ENCODE assay signal across 28 mouse cellular contexts in genomic region chr3:122998511-122998910, GRCm38 (mm10). TPM values are rescaled to one million over a fixed set of nuclear protein-coding genes. Genes with fewer than 3 reads are reported as not detected.
"Had no signal": no experiment of that assay in that cellular context is flagged by ENCODE, and none has a peak within 500 bp of the region (broad histone marks: within the 10 kb centered on the region; RNA-seq: fewer than 3 reads in every experiment).

No protein-coding gene starts in this region.

- H3K27me3 ChIP-seq: heart, embryonic 12.5 days; hindbrain, embryonic 12.5 days; intestine, embryonic 15.5 days; limb, embryonic 13.5 days; limb, embryonic 15.5 days; liver, embryonic 13.5 days had no signal

- H3K27ac ChIP-seq: gastrocnemius, adult 2 months; heart, embryonic 10.5 days; hindbrain, embryonic 10.5 days; hindbrain, embryonic 12.5 days; hindbrain, embryonic 14.5 days; intestine, embryonic 15.5 days; layer of hippocampus, adult 2 months; limb, embryonic 13.5 days; limb, embryonic 15.5 days; liver, embryonic 13.5 days had no signal

- H3K9ac ChIP-seq: heart, embryonic 12.5 days; hindbrain, embryonic 12.5 days; hindbrain, embryonic 14.5 days; intestine, embryonic 15.5 days; limb, embryonic 13.5 days; limb, embryonic 15.5 days; liver, embryonic 13.5 days had no signal

- H3K4me2 ChIP-seq: heart, embryonic 12.5 days; hindbrain, embryonic 12.5 days; hindbrain, embryonic 14.5 days; intestine, embryonic 15.5 days; limb, embryonic 13.5 days; limb, embryonic 15.5 days; liver, embryonic 11.5 days; liver, embryonic 13.5 days had no signal

- DNase-seq: gastrocnemius, adult 2 months; gastrocnemius, postnatal 10 days; gastrocnemius, postnatal 25 days; heart, adult 18-20 months; heart, postnatal 10 days; heart, postnatal 4 days; kidney, adult 18-20 months; kidney, adult 8-10 months; kidney, postnatal 10 days; kidney, postnatal 25 days; kidney, postnatal 4 days; left cerebral cortex, postnatal 4 days; liver, embryonic 13.5 days had no signal

- H3K36me3 ChIP-seq: hindbrain, embryonic 10.5 days; hindbrain, embryonic 12.5 days; intestine, embryonic 15.5 days; limb, embryonic 13.5 days; limb, embryonic 15.5 days; liver, embryonic 13.5 days had no signal

- H3K4me3 ChIP-seq: gastrocnemius, adult 2 months; heart, embryonic 10.5 days; heart, embryonic 12.5 days; hindbrain, embryonic 10.5 days; hindbrain, embryonic 12.5 days; intestine, embryonic 15.5 days; layer of hippocampus, adult 2 months; limb, embryonic 13.5 days; limb, embryonic 15.5 days; liver, embryonic 13.5 days had no signal

- H3K4me1 ChIP-seq: heart, embryonic 10.5 days; hindbrain, embryonic 10.5 days; hindbrain, embryonic 12.5 days; intestine, embryonic 15.5 days; limb, embryonic 13.5 days; limb, embryonic 15.5 days; liver, embryonic 13.5 days had no signal

- ATAC-seq: hindbrain, embryonic 16.5 days; inflammation-experienced regulatory T-cells, adult 6 months; intestine, embryonic 15.5 days; intestine, postnatal 0 days had no signal

- H3K9me3 ChIP-seq: heart, embryonic 10.5 days; hindbrain, embryonic 12.5 days; intestine, embryonic 15.5 days; limb, embryonic 13.5 days; limb, embryonic 15.5 days; liver, embryonic 13.5 days had no signal

RNA-seq across cellular contexts. Expression of gene Myoz2, which starts 36.3 kb away (rescaled TPM):
- total RNA-seq: granulocyte monocyte progenitor cell, adult 5-6 weeks; layer of hippocampus, postnatal 10 days; left cerebral cortex, postnatal 4 days had no signal
- polyA plus RNA-seq: hindbrain, embryonic 10.5 days; hindbrain, embryonic 14.5 days; inflammation-experienced regulatory T-cells, adult 6 months had no signal
